Mouse (Mus musculus) C2C12 (cell line): ENCODE measurements at regions not wholly inside any gene's neighbourhood (a gene's known extent, or its start where the extent isn't known, plus 50 kb on each side); places are given as distances from the start of the nearest gene placed in this dataset.

Experiments
- CTCF ChIP-seq: IDR thresholded peaks from one replicate; pipeline ENCODE4 v1.5.1; 2011; ENCODE audit not compliant: control insufficient read depth, insufficient read depth, insufficient read length
- MYOG ChIP-seq: IDR thresholded peaks from one replicate; pipeline ENCODE4 v1.6.1; 2011; ENCODE audit not compliant: control insufficient read depth, insufficient read length; ENCODE audit errors: extremely low read depth

DNA sequence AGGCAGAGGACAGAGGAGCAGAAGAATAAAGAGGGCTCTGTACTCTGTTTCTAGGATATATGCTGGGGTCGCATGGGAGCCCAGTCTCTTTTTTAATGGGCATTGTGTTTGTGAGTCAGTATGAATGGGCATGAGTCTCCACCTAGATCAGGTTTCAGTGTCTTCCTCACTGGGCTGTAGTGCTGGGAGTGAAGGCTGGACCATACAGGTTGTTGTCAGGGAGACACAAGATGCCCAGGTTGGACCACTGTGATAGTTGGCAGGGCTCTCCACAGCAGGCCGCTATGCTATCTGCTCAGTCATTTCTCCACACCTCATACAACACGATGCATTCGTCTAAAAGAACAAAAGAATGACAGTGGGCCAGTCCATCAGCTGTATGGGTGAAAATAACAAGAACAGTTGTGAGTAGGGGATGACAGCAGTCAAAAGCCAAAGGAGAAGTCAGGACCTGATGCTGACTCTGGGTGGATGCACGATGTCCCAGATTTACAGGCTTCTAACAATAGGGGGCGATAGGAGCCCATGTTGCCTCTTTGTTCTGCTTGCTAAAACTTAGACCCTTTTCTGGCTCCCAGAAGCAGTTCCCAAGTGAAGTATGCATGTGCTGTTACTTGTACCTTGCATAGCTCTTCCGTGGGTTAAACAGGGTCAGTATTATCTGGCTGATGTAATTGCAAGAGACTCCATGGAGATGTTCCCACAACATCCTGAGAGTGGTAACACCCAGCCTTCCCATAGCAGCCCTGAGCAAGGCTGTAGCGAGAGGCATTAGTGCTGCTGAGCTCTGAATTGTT lies 249.3 kb upstream of the Stac start:
- TF ChIP-seq CTCF (no peak), MYOG (no peak)
